Mouse (Mus musculus): ENCODE data around the gene Hoxa11.

The Hoxa11 gene

DNA sequence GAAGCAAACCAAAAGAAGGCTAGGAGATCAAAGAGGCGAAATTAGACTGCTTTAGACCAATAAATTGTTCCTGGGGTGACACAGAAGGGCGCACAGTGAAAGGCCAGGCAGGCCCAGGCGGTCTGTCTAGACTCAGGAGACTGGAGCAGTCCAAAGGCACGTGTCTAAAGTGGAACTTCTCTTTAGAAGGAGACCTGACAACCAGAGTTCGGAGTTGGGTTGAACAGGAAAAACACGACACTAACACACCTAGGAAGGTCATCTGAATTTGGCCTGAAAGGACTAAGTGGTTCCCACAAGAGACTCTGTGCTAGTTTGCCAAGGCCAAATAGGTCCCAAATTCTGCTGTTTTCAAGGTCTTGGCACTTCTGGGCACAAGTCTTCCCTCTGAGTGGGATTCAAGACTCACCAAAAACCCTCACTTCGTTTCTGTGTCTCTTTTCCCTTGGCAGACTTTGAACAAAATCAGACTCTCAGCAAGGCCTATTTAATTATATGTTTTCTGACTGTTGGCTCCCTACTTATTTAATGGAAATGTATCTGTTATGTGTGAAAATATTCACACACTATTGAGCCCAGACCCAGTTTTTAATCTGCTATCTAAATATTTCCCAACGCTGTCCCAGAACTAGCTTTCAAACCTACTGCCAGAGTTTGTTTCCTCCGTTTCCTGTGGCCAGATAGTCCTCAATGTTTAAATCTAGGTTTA is 26.2 kb downstream of the Hoxa11 start:
- peak; percentile 52 for DNase-seq

- DNase-seq, result peak; percentile 66
Measured at GRCm38 (mm10) chr6:52218643-52219215, 26.9 kb downstream of the Hoxa11 start.

- DNase-seq, result peak; percentile 66
Measured at GRCm38 (mm10) chr6:52217895-52218642, 27.5 kb downstream of the Hoxa11 start.

GRCm38 (mm10) chr6:52217459-52217768 is 28.2 kb downstream of the Hoxa11 start:
- peak; percentile 93 for DNase-seq

- DNase-seq, result peak; percentile 83
Measured at GRCm38 (mm10) chr6:52216691-52217458, 28.7 kb downstream of the Hoxa11 start.

GRCm38 (mm10) chr6:52215771-52216535 is 29.7 kb downstream of the Hoxa11 start:
- DNase-seq, result peak; percentile 69

DNA sequence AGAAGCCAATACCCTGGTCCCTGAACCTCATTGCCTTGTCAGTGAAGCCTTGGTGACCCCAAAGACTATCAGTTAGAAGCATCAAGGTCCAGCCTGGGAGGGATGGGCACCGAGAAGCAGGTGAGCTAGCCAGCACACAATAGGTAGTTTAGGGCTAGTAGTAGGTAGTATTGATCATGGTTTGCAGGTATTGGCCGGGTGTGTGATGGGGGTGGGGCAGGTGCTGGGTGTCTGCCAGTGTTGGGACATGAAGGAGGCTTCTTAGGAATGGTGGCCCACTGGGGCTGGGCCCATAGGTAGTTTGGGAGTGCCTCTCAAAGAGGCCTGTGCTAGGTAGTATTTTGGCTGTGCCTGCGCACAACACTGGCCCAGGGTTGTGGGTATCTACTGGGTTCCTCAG is 30.5 kb downstream of the Hoxa11 start:
- DNase-seq, result peak; percentile 38

GRCm38 (mm10) chr6:52214271-52214670 is 31.3 kb downstream of the Hoxa11 start:
- peak; percentile 46 for DNase-seq

GRCm38 (mm10) chr6:52213119-52213986 is 32.3 kb downstream of the Hoxa11 start, which contains the start of the genes Hoxa3 and Gm28308:
Gene Hoxa3, minus strand, starts transcription at chr6:52213336.
Gene Gm28308, minus strand, starts transcription at chr6:52213339.
- DNase-seq, result peak; percentile 89

- peak; percentile 81 for DNase-seq
Measured at GRCm38 (mm10) chr6:52212556-52213118, 33.0 kb downstream of the Hoxa11 start.

GRCm38 (mm10) chr6:52211961-52212360 is 33.6 kb downstream of the Hoxa11 start:
- DNase-seq, result no peak

GRCm38 (mm10) chr6:52211170-52211935 is 34.3 kb downstream of the Hoxa11 start:
- DNase-seq, result peak; percentile 91

- peak; percentile 49 for DNase-seq
Measured at GRCm38 (mm10) chr6:52209685-52210046, 35.9 kb downstream of the Hoxa11 start.

DNA sequence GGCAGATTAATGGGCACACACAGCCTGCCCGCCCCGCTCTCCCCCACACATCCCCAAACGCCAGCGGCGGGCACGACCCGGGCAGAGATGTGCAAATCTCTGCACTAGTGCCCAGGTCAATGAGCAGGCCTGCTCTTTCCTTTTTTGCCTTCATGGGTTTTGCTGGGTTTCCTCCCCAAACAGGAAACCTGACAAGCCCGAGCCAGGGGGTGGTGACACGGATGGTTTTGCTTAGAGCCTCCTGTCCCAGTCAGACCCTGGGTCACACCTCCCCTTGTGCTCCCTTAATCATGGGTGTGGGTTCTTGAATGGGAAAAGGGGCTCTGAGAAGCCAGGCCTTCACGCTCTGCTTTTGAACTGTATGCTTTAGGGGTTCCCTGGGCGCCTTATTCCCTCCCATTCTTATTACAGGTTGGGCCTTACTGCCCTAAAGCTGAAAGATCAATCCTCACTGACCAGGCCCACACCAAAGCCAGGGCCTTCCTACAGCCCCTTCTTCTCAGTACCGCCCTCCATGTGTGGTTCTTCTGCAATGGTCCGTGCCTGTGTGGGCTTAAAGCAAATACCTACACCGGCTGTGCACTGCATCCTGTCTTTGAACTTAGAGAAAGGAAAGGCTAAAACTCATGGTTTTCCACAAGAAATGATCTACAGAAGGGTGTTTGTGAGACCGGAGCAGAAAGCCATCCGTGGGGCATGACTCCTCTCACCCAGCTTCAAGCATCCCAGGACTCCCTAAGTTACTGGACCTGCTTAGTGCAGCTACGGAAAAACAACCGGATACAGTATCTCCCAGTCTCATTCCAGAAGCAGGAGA is 36.5 kb downstream of the Hoxa11 start:
- DNase-seq, result no peak

DNA sequence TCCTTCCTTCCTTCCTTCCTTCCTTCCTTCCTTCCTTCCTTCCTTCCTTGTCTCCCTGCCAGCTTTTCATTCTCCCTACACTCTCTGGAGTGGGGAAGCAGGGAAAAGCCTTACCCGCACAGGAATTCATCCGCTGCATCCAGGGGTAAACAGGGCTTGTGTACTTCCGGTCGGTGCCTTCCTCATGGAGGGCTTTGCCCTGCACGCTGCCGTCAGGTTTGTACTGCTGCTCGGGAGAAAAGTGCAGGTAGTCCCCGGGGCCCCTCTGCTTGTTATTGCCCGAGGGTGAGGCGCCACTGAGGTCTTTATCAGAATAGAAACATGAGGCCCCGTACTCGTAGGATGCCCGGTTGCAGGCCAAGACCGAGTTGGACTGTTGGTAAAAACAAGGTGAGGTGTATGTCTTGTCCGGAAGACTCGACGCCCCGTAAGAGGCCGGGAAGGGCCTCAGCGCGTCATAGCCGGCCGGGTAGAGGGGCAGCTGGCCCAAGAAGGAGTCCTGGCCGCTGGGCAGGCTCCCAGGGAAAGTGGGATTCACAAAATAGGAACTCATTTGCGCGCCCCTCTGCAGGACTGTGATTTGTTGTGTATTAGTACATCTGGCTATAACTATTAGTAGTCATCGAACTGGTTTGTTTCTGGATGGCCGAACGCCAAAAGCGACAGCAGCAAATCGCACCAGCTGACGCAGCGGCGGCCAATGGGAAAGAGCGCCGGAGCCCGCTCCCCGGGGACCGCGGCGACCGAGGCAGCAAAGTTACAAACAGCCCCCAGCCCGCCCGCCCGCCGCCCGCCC is 37.3 kb downstream of the Hoxa11 start, which contains the start of gene Hoxa6:
TSS of gene Hoxa6 (minus strand) at position 651 of the 796 bp plus-strand sequence.
- peak; percentile 80 for DNase-seq

GRCm38 (mm10) chr6:52207684-52207976 is 38.0 kb downstream of the Hoxa11 start:
- DNase-seq, result no peak

GRCm38 (mm10) chr6:52206882-52207683 is 38.5 kb downstream of the Hoxa11 start:
- DNase-seq, result peak; percentile 13

Data from kidney, adult 18-20 months (tissue).